Mouse (Mus musculus): ENCODE results near the gene Sh3bgrl2. TPM values are rescaled to one million over a fixed set of nuclear protein-coding genes. Genes with fewer than 3 reads are reported as not detected.

Gene Sh3bgrl2
- total RNA-seq, 2 experiments from 2014 or later: 6.1 to 7.5 TPM

GRCm38 (mm10) chr9:83560670-83561069, 12.5 kb downstream of the Sh3bgrl2 start:
- peak; percentile 24 for DNase-seq

- DNase-seq: no peak
Observed at GRCm38 (mm10) chr9:83562889-83563288, 14.8 kb downstream of the Sh3bgrl2 start.

GRCm38 (mm10) chr9:83563808-83564549, 15.9 kb downstream of the Sh3bgrl2 start:
- DNase-seq: no peak

GRCm38 (mm10) chr9:83564934-83565652, 17.0 kb downstream of the Sh3bgrl2 start:
- no peak for DNase-seq

GRCm38 (mm10) chr9:83566141-83566540, 18.0 kb downstream of the Sh3bgrl2 start:
- no peak for DNase-seq

GRCm38 (mm10) chr9:83568125-83568524, 20.0 kb downstream of the Sh3bgrl2 start:
- DNase-seq: no peak

GRCm38 (mm10) chr9:83568937-83569336, 20.8 kb downstream of the Sh3bgrl2 start:
- DNase-seq: no peak

GRCm38 (mm10) chr9:83569898-83570297, 21.8 kb downstream of the Sh3bgrl2 start:
- DNase-seq: no peak

GRCm38 (mm10) chr9:83571315-83571714, 23.2 kb downstream of the Sh3bgrl2 start:
- no peak for DNase-seq

GRCm38 (mm10) chr9:83572326-83572725, 24.2 kb downstream of the Sh3bgrl2 start:
- DNase-seq: no peak

GRCm38 (mm10) chr9:83572870-83573269, 24.7 kb downstream of the Sh3bgrl2 start:
- no peak for DNase-seq

GRCm38 (mm10) chr9:83573588-83573987, 25.5 kb downstream of the Sh3bgrl2 start:
- no peak for DNase-seq

GRCm38 (mm10) chr9:83575403-83575802, 27.3 kb downstream of the Sh3bgrl2 start:
- no peak for DNase-seq

GRCm38 (mm10) chr9:83576018-83576688, 28.0 kb downstream of the Sh3bgrl2 start:
- DNase-seq: peak; percentile 27

GRCm38 (mm10) chr9:83576689-83577057, 28.5 kb downstream of the Sh3bgrl2 start:
- DNase-seq: peak; percentile 69

- DNase-seq: no peak
Observed at GRCm38 (mm10) chr9:83577260-83577659, 29.1 kb downstream of the Sh3bgrl2 start.

- DNase-seq: no peak
Observed at GRCm38 (mm10) chr9:83579049-83579448, 30.9 kb downstream of the Sh3bgrl2 start.

GRCm38 (mm10) chr9:83582748-83583147, 34.6 kb downstream of the Sh3bgrl2 start:
- no peak for DNase-seq

GRCm38 (mm10) chr9:83586316-83587050, 38.4 kb downstream of the Sh3bgrl2 start:
- DNase-seq: no peak

GRCm38 (mm10) chr9:83587116-83587515, 39.0 kb downstream of the Sh3bgrl2 start:
- DNase-seq: no peak

GRCm38 (mm10) chr9:83589063-83589462, 40.9 kb downstream of the Sh3bgrl2 start:
- no peak for DNase-seq

- DNase-seq: no peak
Observed at GRCm38 (mm10) chr9:83589680-83590467, 41.7 kb downstream of the Sh3bgrl2 start.

Data from heart, postnatal 4 days (tissue).